In the genomic region with DNA sequence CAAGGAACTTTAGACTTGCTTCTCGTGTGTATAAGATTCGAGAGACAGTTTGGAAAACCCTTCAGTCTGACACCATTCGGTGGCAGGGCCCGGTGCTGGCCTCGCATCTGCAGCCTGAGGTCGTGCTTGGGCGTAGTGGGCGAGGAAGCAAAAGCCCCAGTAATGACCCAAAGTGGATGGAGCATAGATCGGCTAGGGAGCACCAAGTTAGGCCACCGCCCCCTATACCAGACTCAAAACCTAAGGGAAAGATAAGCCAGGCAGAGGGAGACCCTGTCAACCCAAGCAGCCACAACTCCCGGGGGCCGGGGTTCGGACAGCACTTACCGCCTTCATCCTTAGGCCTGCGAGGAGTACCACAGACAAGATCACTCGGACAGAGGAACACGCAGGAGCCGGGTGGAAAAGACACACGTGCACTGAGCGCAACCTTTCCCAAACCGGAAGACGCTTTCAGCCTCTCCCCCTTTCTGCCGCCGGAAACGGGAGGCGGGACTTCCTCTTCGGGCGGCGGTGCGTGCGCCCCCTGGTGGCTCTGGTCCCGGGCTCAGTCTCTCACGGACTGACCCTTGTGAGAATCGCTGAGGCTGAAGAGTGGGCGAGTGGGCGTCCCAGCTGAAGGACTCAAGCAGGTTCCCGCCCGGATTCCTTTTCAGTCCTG, we compare ENCODE assay signal across 8 mouse cellular contexts. TPM values are rescaled to one million over a fixed set of nuclear protein-coding genes. Genes with fewer than 3 reads are reported as not detected.
DNase-seq lines count a peak whose midpoint lies in the region; ATAC-seq and TF ChIP-seq lines count a peak whose summit lies in the region.

A gene (minus strand): TSS at position 472 of the 661 bp plus-strand sequence.

- TF ChIP-seq CTCF in midbrain, postnatal 0 days (IDR thresholded peaks at IDR 0.05), result peak; percentile 99

- H3K9ac ChIP-seq in embryonic facial prominence, embryonic 14.5 days (ENCODE audit: low read depth, low read length), result peak within 1 kb of the TSS; percentile 87
- peak within 1 kb of the TSS; percentile 75 for H3K9ac ChIP-seq in limb, embryonic 14.5 days (ENCODE audit: low read depth, low read length, severe bottlenecking)
- H3K9ac ChIP-seq in midbrain, postnatal 0 days (replicated peaks; ENCODE audit: low read length, poor library complexity, severe bottlenecking), result peak within 1 kb of the TSS; percentile 74

- H3K27ac ChIP-seq in embryonic facial prominence, embryonic 14.5 days (replicated peaks; ENCODE audit: low read depth, low read length), result peak within 1 kb of the TSS; percentile 53
- H3K27ac ChIP-seq in limb, embryonic 14.5 days (replicated peaks; ENCODE audit: low read depth, low read length), result peak within 1 kb of the TSS; percentile 56; the same call in 1 of the 2 replicates
- H3K27ac ChIP-seq in midbrain, postnatal 0 days (ENCODE audit: low read depth, low read length), result peak within 1 kb of the TSS; percentile 57

- peaks cover 20% of the 10 kb centered on the region for H3K36me3 ChIP-seq in embryonic facial prominence, embryonic 14.5 days (ENCODE audit: control insufficient read depth, insufficient read depth, low read length)
- H3K36me3 ChIP-seq in limb, embryonic 14.5 days (ENCODE audit: control insufficient read depth, insufficient read depth, low read length), result peaks cover 17% of the 10 kb centered on the region
- H3K36me3 ChIP-seq in midbrain, postnatal 0 days (ENCODE audit: insufficient read depth, low read length), result peaks cover 18% of the 10 kb centered on the region; the same call in 1 of the 2 replicates

- H3K4me2 ChIP-seq in embryonic facial prominence, embryonic 14.5 days (ENCODE audit: low read depth, low read length), result peak within 1 kb of the TSS; percentile 80
- H3K4me2 ChIP-seq in limb, embryonic 14.5 days (replicated peaks; ENCODE audit: low read depth, low read length, severe bottlenecking), result peak within 1 kb of the TSS; percentile 74
- H3K4me2 ChIP-seq in midbrain, postnatal 0 days (ENCODE audit: low read depth, low read length, poor library complexity, severe bottlenecking), result peak within 1 kb of the TSS; percentile 75

- DNase-seq in 3T3-L1 (ENCODE audit: low read depth, low spot score), result peak; percentile 93
- DNase-seq in adrenal gland, postnatal 4 days (ENCODE audit: low spot score in 2 of 2), result peak; percentile 93 to 95
- peak; percentile 93 for DNase-seq in embryonic facial prominence, embryonic 14.5 days (ENCODE audit: low spot score)
- DNase-seq in heart, adult 8-10 months (ENCODE audit: low spot score), result peak; percentile 93
- DNase-seq in kidney, adult 9 months, result peak; percentile 93
- DNase-seq in limb, embryonic 14.5 days (ENCODE audit: low spot score), result peak; percentile 86
- peak; percentile 92 for DNase-seq in midbrain, postnatal 0 days (ENCODE audit: low spot score)
- peak; percentile 92 to 96 for DNase-seq in spleen, postnatal 14 days (ENCODE audit: low spot score in 2 of 2)

- 0% methylated on average over 30 of the region's 38 CpGs for WGBS in embryonic facial prominence, embryonic 14.5 days
- under 1% methylated on average over 28 of the region's 38 CpGs for WGBS in limb, embryonic 14.5 days
- WGBS in midbrain, postnatal 0 days, result 2% methylated on average over 36 of the region's 38 CpGs

- H3K4me3 ChIP-seq in embryonic facial prominence, embryonic 14.5 days (ENCODE audit: low read depth, low read length), result peak within 1 kb of the TSS; percentile 75
- peak within 1 kb of the TSS; percentile 73 for H3K4me3 ChIP-seq in limb, embryonic 14.5 days (replicated peaks; ENCODE audit: low read length)
- H3K4me3 ChIP-seq in midbrain, postnatal 0 days (ENCODE audit: low read depth, low read length), result peak within 1 kb of the TSS; percentile 85

- no peaks in the 10 kb centered on the region for H3K27me3 ChIP-seq in embryonic facial prominence, embryonic 14.5 days (replicated peaks; ENCODE audit: control insufficient read depth, insufficient read depth, low read length)
- no peaks in the 10 kb centered on the region for H3K27me3 ChIP-seq in limb, embryonic 14.5 days (ENCODE audit: control insufficient read depth, insufficient read depth, low read length)
- H3K27me3 ChIP-seq in midbrain, postnatal 0 days (ENCODE audit: insufficient read depth, low read length), result no peaks in the 10 kb centered on the region

- ATAC-seq in embryonic facial prominence, embryonic 14.5 days (ENCODE audit: low read depth), result peak; percentile 96
- ATAC-seq in limb, embryonic 14.5 days (ENCODE audit: low FRiP score, low read depth), result peak; percentile 98
- ATAC-seq in midbrain, postnatal 0 days (ENCODE audit: low FRiP score), result peak; percentile 96

- H3K9me3 ChIP-seq in embryonic facial prominence, embryonic 14.5 days (ENCODE audit: control insufficient read depth, low read length), result no peaks in the 10 kb centered on the region
- H3K9me3 ChIP-seq in limb, embryonic 14.5 days (ENCODE audit: control insufficient read depth, low read length), result no peaks in the 10 kb centered on the region
- no peaks in the 10 kb centered on the region for H3K9me3 ChIP-seq in midbrain, postnatal 0 days (ENCODE audit: low read length)

- H3K4me1 ChIP-seq in embryonic facial prominence, embryonic 14.5 days (ENCODE audit: control insufficient read depth, insufficient read depth, low read length), result peaks cover 4% of the 10 kb centered on the region; the same call in 1 of the 2 replicates
- peaks cover 7% of the 10 kb centered on the region; the same call in 1 of the 2 replicates for H3K4me1 ChIP-seq in limb, embryonic 14.5 days (ENCODE audit: control insufficient read depth, insufficient read depth, low read length)
- H3K4me1 ChIP-seq in midbrain, postnatal 0 days (ENCODE audit: insufficient read depth, low read length), result peaks cover 2% of the 10 kb centered on the region; the same call in 1 of the 2 replicates

- no peak for TF ChIP-seq POLR2A in limb, embryonic 14.5 days (IDR thresholded peaks at IDR 0.05; ENCODE audit: borderline replicate concordance, extremely low read depth, insufficient read depth, insufficient read length)

RNA-seq across cellular contexts. Expression of the gene that starts here (rescaled TPM):
- total RNA-seq in adrenal gland, postnatal 4 days (2021), result 10 to 100 TPM; 12.4 to 12.8 TPM
- polyA plus RNA-seq in embryonic facial prominence, embryonic 14.5 days (2014; fragmentation: Nextera tagmentation; extraction: Ambion mirVana), result 6.5 and 8.5 TPM in 2 replicates
- 1 to 10 TPM; 6.6 to 6.9 (median 6.7) TPM for total RNA-seq in heart, adult 8-10 months (2022)
- 12.3 and 15.0 TPM in 2 replicates for polyA plus RNA-seq in limb, embryonic 14.5 days (2012; rRNA removed)
- polyA plus RNA-seq in limb, embryonic 14.5 days (2014; fragmentation: Nextera tagmentation; extraction: Ambion mirVana), result 7.7 and 7.9 TPM in 2 replicates
- total RNA-seq in midbrain, postnatal 0 days (2014; rRNA removed), result 7.5 and 7.9 TPM in 2 replicates
- 2.1 and 2.7 TPM in 2 replicates for polyA plus RNA-seq in midbrain, postnatal 0 days (2015; fragmentation: Nextera tagmentation; extraction: Ambion mirVana)

Comparison
In these comparisons a context has a peak if more than half of its experiments do, and no peak if none do; other contexts are left out.
1. Peak in every context shown above with its lines: DNase-seq, ATAC-seq, H3K4me3 ChIP-seq and H3K27ac ChIP-seq.